Mouse (Mus musculus): Measurements from ENCODE around the gene Ppy. TPM values are rescaled to one million over a fixed set of nuclear protein-coding genes. Genes with fewer than 3 reads are reported as not detected.
A peak's percentile ranks its signal among the peaks of the same experiment; 100 is the strongest.

The Ppy gene
- polyA plus RNA-seq, 1 experiment from 2014 or later: 6.0 TPM

DNA sequence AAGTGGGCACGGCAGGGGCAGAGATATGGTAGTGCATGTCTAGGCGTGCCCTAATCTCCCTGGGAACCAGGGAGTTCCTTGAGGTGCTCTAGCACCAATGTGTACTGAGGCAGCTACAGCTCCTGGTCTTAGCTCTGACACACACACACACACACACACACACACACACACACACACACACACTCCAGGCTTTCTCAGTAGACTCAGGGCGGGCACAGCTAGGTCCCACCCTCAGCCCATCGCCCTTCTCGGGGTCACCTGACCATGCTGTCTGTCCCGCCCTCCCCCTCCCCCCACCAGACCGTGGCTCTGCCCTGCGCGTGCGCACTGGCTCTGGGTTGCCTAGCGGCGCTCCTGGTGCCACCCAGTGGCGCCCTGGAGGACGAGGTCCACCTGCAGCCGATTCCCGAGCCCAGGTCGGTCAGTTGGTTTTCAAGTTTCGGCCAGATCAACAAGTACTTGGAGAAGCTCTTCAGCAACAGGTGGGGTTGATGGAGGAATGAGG lies 4.2 kb downstream of the Ppy start:
- Histone ChIP-seq H3K4me1 (ENCODE audit: control insufficient read depth, insufficient read depth, low read length) (peaks cover 12% of the 10 kb centered on the region; the same call in 1 of the 2 replicates), H3K9me3 (replicated peaks; ENCODE audit: control insufficient read depth, low read length) (no peaks in the 10 kb centered on the region), H3K4me2 (ENCODE audit: low read depth, low read length) (peak overlapping the region; percentile 52), H3K27ac (ENCODE audit: low read length) (peak overlapping the region; percentile 74), H3K27me3 (ENCODE audit: control insufficient read depth, insufficient read depth, low read length) (no peaks in the 10 kb centered on the region), H3K36me3 (ENCODE audit: control insufficient read depth, insufficient read depth, low read length) (no peaks in the 10 kb centered on the region), H3K4me3 (replicated peaks; ENCODE audit: low read length) (peak overlapping the region; percentile 36), H3K9ac (ENCODE audit: low read length) (peak overlapping the region; percentile 62)
- WGBS: 2% methylated on average over 18 of the region's 18 CpGs
- peak; percentile 94 for ATAC-seq (ENCODE audit: insufficient read depth, low FRiP score)

DNA sequence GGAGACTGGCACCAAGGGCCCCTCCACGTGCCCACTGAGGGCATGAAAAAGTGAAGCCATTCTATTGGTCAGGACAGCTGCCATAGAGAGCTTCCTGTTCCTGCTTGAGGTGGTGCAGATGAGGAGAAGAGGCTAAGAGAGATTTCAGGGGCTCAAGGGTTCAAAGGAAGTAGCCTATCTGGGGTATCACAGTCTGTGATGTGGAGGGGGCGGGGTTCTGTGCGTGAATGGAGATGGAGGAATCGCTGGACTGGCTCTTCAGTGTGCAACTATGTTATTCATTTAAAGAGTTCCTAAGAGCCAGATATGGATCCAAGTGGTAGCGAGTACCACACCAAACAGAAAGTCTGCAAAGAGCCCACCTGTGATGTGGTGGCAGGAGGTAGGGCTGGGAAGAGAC lies 4.7 kb downstream of the Ppy start:
- WGBS: 66% methylated on average over 5 of the region's 5 CpGs
- H3K4me1 ChIP-seq (ENCODE audit: control insufficient read depth, insufficient read depth, low read length): peaks cover 11% of the 10 kb centered on the region; the same call in 1 of the 2 replicates
- peak overlapping the region; percentile 52 for H3K4me2 ChIP-seq (ENCODE audit: low read depth, low read length)
- peak overlapping the region; percentile 74 for H3K27ac ChIP-seq (ENCODE audit: low read length)
- ATAC-seq (ENCODE audit: insufficient read depth, low FRiP score): no peak
- H3K9ac ChIP-seq (ENCODE audit: low read length): no peak overlapping the region
- H3K36me3 ChIP-seq (ENCODE audit: control insufficient read depth, insufficient read depth, low read length): no peaks in the 10 kb centered on the region
- peak overlapping the region; percentile 36 for H3K4me3 ChIP-seq (replicated peaks; ENCODE audit: low read length)
- H3K9me3 ChIP-seq (replicated peaks; ENCODE audit: control insufficient read depth, low read length): no peaks in the 10 kb centered on the region
- H3K27me3 ChIP-seq (ENCODE audit: control insufficient read depth, insufficient read depth, low read length): no peaks in the 10 kb centered on the region

DNA sequence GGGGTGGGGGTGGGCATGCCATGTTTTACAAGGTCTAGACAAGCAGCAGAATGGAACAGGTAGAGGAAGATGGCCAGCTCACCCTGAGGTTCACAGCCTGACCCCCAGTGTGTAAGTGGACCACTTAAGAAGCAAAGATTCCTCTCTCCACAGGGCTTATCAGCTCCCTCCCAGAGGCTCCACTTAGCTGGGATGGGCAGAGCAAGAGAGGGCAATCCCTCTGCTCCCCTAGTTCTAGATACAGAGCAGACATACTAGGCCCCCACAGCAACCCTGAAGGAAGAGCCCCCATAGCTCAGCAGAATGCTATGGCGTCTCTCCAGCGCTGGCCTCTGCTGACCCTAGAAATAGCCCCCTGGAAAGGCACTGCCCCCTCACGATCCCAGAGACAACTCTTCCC lies 5.4 kb downstream of the Ppy start:
- Histone ChIP-seq H3K4me2 (ENCODE audit: low read depth, low read length) (no peak overlapping the region), H3K9me3 (replicated peaks; ENCODE audit: control insufficient read depth, low read length) (no peaks in the 10 kb centered on the region), H3K9ac (ENCODE audit: low read length) (peak overlapping the region; percentile 10; the same call in 1 of the 2 replicates), H3K27me3 (ENCODE audit: control insufficient read depth, insufficient read depth, low read length) (no peaks in the 10 kb centered on the region), H3K4me1 (ENCODE audit: control insufficient read depth, insufficient read depth, low read length) (peaks cover 11% of the 10 kb centered on the region; the same call in 1 of the 2 replicates), H3K36me3 (ENCODE audit: control insufficient read depth, insufficient read depth, low read length) (no peaks in the 10 kb centered on the region), H3K4me3 (replicated peaks; ENCODE audit: low read length) (no peak overlapping the region), H3K27ac (ENCODE audit: low read length) (no peak overlapping the region; the same call in 1 of the 2 replicates)
- ATAC-seq (ENCODE audit: insufficient read depth, low FRiP score): no peak
- WGBS: 78% methylated on average over 3 of the region's 3 CpGs

DNA sequence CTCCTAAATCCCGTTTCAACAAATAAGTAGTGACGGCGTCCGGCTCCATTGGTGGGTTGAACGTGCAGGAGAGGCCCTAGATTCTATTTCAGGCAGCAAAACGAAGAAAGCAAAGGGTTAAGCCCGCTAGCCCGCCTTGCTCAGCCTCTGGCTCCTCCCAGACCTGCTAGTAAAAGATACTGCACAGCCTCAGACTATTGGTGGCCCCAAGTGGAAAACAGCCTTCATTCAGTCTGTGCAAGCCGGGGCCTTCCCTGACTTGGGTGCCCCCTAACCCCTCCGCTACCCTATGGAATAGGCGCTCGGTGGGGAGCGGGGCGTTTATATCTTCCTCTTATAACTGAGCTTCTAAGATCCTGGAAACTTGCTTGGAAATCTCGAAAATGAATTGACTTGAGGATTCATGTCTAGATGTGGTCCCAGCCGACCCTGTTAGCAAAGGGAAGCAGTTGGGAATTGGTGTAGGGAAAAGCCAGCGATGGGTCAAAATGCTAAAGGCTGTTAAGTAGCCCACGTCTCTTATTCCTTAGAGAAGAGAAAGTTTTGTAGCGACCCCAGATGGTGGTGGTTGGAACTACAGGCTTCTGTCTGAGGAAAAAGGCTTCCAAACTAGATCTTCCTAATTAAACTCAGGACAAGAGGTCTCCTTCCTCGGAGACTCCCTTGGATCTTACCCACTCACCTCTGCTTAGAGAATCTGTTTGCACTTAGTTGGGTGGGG lies 11.9 kb downstream of the Ppy start:
- H3K9me3 ChIP-seq (replicated peaks; ENCODE audit: control insufficient read depth, low read length): no peaks in the 10 kb centered on the region
- H3K27ac ChIP-seq (ENCODE audit: low read length): peak overlapping the region; percentile 83
- H3K4me3 ChIP-seq (replicated peaks; ENCODE audit: low read length): peak overlapping the region; percentile 60
- ATAC-seq (ENCODE audit: insufficient read depth, low FRiP score): peak; percentile 74
- H3K4me1 ChIP-seq (ENCODE audit: control insufficient read depth, insufficient read depth, low read length): peaks cover 12% of the 10 kb centered on the region
- H3K27me3 ChIP-seq (ENCODE audit: control insufficient read depth, insufficient read depth, low read length): no peaks in the 10 kb centered on the region
- no peaks in the 10 kb centered on the region for H3K36me3 ChIP-seq (ENCODE audit: control insufficient read depth, insufficient read depth, low read length)
- H3K9ac ChIP-seq (ENCODE audit: low read length): peak overlapping the region; percentile 72
- 2% methylated on average over 20 of the region's 20 CpGs for WGBS
- H3K4me2 ChIP-seq (ENCODE audit: low read depth, low read length): peak overlapping the region; percentile 80

DNA sequence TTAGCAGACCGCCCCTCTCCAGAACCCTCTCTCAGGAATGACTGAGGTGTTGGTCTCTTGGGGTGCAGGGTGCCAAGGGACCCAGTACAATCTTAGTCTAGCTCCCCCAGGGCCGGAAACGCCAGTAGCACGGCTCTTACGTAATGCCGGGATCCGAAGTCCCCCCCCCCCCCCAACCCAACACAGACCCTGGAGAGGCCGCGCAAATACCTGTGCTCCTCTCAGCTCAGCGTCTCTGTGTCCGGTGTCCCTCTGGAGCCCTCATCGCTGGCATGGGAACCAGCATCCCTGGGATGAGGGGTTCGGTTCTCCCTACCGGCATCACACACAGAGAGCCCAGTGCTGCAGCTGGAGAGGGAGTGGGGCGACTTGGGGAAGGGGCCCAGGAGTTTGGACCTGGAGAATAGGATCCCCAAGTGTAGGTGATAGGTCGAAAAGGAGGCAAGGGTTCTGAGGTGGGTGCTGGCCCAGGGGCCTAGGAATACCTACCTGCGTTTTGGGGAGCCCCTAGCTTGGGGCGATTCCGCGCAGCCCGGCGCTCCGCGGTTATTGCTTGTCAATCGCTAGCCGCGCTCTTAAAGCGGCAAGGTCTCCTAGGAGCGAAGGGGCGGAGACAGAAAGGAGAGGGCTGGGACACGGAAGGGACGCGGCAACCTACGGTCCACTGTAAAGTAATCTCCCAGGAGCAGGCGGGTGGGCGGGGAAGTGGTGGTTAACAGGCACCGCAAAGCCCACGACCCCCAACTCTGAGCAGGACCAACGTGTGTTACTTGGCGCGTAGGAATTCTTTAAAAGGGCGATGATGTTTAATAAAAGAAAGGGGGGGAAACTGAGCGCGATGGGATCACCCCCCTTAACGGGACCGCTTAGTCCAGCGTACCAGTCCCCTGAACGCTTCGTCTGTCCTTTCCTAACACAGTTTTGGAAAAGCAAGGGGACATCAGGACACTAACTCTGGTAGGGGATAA lies 12.9 kb downstream of the Ppy start, which contains the start of gene Mpp2:
Gene Mpp2 (minus strand): TSS at position 585 of the 968 bp plus-strand sequence.
- no peaks in the 10 kb centered on the region for H3K27me3 ChIP-seq (ENCODE audit: control insufficient read depth, insufficient read depth, low read length)
- H3K4me2 ChIP-seq (ENCODE audit: low read depth, low read length): peak within 1 kb of the TSS; percentile 80
- ATAC-seq (ENCODE audit: insufficient read depth, low FRiP score): peak; percentile 77
- peaks cover 12% of the 10 kb centered on the region for H3K4me1 ChIP-seq (ENCODE audit: control insufficient read depth, insufficient read depth, low read length)
- H3K36me3 ChIP-seq (ENCODE audit: control insufficient read depth, insufficient read depth, low read length): no peaks in the 10 kb centered on the region
- H3K27ac ChIP-seq (ENCODE audit: low read length): peak within 1 kb of the TSS; percentile 83
- H3K9ac ChIP-seq (ENCODE audit: low read length): peak within 1 kb of the TSS; percentile 72
- no peaks in the 10 kb centered on the region for H3K9me3 ChIP-seq (replicated peaks; ENCODE audit: control insufficient read depth, low read length)
- peak within 1 kb of the TSS; percentile 60 for H3K4me3 ChIP-seq (replicated peaks; ENCODE audit: low read length)
- WGBS: under 1% methylated on average over 49 of the region's 49 CpGs

DNA sequence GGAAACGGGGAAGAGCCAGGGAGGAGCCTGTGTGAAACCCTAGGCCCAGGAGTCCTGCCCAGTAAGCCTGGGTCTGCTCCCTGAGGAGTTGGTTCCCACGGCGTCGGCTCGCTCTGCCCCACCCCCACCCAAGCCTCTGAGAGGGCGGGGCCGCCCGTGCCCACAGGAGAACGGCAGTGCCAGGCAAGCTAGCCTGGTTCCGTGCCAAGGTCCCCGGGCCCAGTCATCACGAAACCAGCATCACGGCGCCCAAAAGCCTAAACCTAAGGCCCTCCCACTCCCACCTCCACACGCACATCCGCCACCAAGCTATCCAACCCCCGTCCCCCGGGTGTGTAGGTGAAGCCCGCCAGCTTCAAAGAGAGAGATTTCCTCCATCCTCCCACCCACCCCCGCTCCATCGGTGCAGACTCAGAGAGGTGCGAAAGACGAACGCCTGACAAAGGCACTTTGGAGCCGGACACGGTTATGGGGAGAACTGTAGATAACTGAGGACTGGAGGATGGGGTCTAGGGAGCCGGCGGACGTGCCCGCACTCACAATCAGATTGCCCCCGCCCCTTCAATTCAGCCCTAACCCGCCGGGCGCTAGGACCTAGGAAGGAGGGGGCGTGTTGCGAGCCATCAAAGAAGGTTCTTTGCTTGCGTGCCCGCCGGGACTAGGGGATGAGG lies 13.9 kb downstream of the Ppy start:
- WGBS: under 1% methylated on average over 39 of the region's 39 CpGs
- Histone ChIP-seq H3K4me3 (replicated peaks; ENCODE audit: low read length) (peak overlapping the region; percentile 60), H3K4me2 (ENCODE audit: low read depth, low read length) (peak overlapping the region; percentile 80), H3K4me1 (ENCODE audit: control insufficient read depth, insufficient read depth, low read length) (peaks cover 16% of the 10 kb centered on the region), H3K9me3 (replicated peaks; ENCODE audit: control insufficient read depth, low read length) (no peaks in the 10 kb centered on the region), H3K36me3 (ENCODE audit: control insufficient read depth, insufficient read depth, low read length) (no peaks in the 10 kb centered on the region), H3K27ac (ENCODE audit: low read length) (peak overlapping the region; percentile 83), H3K9ac (ENCODE audit: low read length) (peak overlapping the region; percentile 72), H3K27me3 (ENCODE audit: control insufficient read depth, insufficient read depth, low read length) (no peaks in the 10 kb centered on the region)
- peak; percentile 68 for ATAC-seq (ENCODE audit: insufficient read depth, low FRiP score)

DNA sequence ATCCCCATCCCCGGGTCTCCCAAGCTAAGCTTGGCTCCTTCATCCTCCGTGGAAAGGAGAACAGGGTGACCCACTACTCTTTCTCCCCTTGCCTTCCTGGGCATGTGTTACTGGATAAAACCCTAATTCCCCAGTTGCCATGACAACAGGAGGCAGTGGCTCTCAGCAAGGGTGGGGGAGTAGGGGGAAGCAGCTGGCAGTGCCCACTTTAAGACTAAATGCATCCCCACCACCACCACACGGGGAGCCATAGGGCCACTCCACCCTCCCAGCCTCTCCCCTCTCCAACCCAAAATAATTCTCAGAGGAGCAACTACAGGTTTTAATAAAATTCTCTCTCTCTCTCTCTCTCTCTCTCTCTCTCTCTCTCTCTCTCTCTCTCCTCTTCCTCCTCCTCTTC lies 14.8 kb downstream of the Ppy start:
- Histone ChIP-seq H3K27ac (ENCODE audit: low read length) (no peak overlapping the region), H3K4me3 (replicated peaks; ENCODE audit: low read length) (no peak overlapping the region; the same call in 1 of the 2 replicates), H3K9me3 (replicated peaks; ENCODE audit: control insufficient read depth, low read length) (no peaks in the 10 kb centered on the region), H3K9ac (ENCODE audit: low read length) (peak overlapping the region; percentile 72; the same call in 1 of the 2 replicates), H3K27me3 (ENCODE audit: control insufficient read depth, insufficient read depth, low read length) (no peaks in the 10 kb centered on the region), H3K36me3 (ENCODE audit: control insufficient read depth, insufficient read depth, low read length) (no peaks in the 10 kb centered on the region), H3K4me1 (ENCODE audit: control insufficient read depth, insufficient read depth, low read length) (peaks cover 20% of the 10 kb centered on the region), H3K4me2 (ENCODE audit: low read depth, low read length) (peak overlapping the region; percentile 80)
- ATAC-seq (ENCODE audit: insufficient read depth, low FRiP score): no peak
- 9% methylated on average over 3 of the region's 3 CpGs for WGBS

DNA sequence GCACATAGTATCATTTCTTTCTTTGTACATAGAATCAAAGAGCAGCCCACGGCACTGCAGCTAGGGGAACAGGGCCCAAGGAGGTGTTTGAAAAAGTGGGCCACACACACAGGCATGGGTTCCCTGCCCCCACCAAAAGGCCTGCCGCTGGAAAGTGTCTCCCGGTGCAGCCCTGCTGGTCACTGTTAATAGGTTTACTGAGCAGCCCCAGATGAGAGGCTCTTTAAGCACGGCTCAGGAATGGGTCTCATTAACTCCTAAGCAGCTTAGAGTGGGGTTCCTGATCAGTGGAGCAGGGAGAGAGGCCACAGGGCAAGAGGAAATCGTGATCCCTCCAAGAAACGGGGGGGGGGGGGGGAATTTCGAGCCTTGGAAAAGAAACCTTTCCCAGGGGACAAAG lies 17.0 kb downstream of the Ppy start:
- Histone ChIP-seq H3K27ac (ENCODE audit: low read length) (no peak overlapping the region), H3K9me3 (replicated peaks; ENCODE audit: control insufficient read depth, low read length) (no peaks in the 10 kb centered on the region), H3K9ac (ENCODE audit: low read length) (no peak overlapping the region), H3K4me2 (ENCODE audit: low read depth, low read length) (no peak overlapping the region), H3K27me3 (ENCODE audit: control insufficient read depth, insufficient read depth, low read length) (no peaks in the 10 kb centered on the region), H3K4me1 (ENCODE audit: control insufficient read depth, insufficient read depth, low read length) (peaks cover 15% of the 10 kb centered on the region), H3K4me3 (replicated peaks; ENCODE audit: low read length) (no peak overlapping the region), H3K36me3 (ENCODE audit: control insufficient read depth, insufficient read depth, low read length) (no peaks in the 10 kb centered on the region)
- 65% methylated on average over 7 of the region's 7 CpGs for WGBS
- ATAC-seq (ENCODE audit: insufficient read depth, low FRiP score): no peak
